Mouse (Mus musculus) lung, embryonic 16.5 days (tissue): ENCODE measurements at regions not wholly inside any gene's neighbourhood (a gene's known extent, or its start where the extent isn't known, plus 50 kb on each side); places are given as distances from the start of the nearest gene placed in this dataset.

ENCODE experiments used
- ATAC-seq: fragments of 200-750 bp; cut with Nextera tagmentation; 2 replicates; pipeline ENCODE4 v1.8.0; 2017; ENCODE audit warnings: low read depth, mild to moderate bottlenecking, moderate library complexity
- H3K27ac ChIP-seq: fragments of 300-500 bp; sonication (generic); 2 replicates; pipeline ENCODE4 v1.5.1; 2014; ENCODE audit warnings: mild to moderate bottlenecking, control low read depth, low read length
- H3K27me3 ChIP-seq: fragments of 300-500 bp; sonication (generic); 2 replicates; pipeline ENCODE4 v1.6.1; 2014; ENCODE audit warnings: low read depth, low read length, mixed read lengths; ENCODE audit not compliant: control insufficient read depth, insufficient read depth
- H3K36me3 ChIP-seq: fragments of 300-500 bp; sonication (generic); 2 replicates; pipeline ENCODE4 v1.6.1; 2014; ENCODE audit warnings: low read length; ENCODE audit not compliant: control insufficient read depth, insufficient read depth
- H3K4me1 ChIP-seq: fragments of 300-500 bp; sonication (generic); replicated peaks from 2 replicates; pipeline ENCODE4 v1.6.1; 2014; ENCODE audit warnings: low read length, mixed read lengths; ENCODE audit not compliant: control insufficient read depth, insufficient read depth
- H3K4me2 ChIP-seq: fragments of 300-500 bp; sonication (generic); 2 replicates; pipeline ENCODE4 v1.6.1; 2014; ENCODE audit warnings: low read depth, low read length, control low read depth
- H3K4me3 ChIP-seq: fragments of 300-500 bp; sonication (generic); 2 replicates; pipeline ENCODE4 v1.5.1; 2014; ENCODE audit warnings: mild to moderate bottlenecking, low read length, control low read depth
- H3K9ac ChIP-seq: fragments of 300-500 bp; sonication (generic); 2 replicates; pipeline ENCODE4 v1.6.1; 2014; ENCODE audit warnings: low read length, control low read depth
- H3K9me3 ChIP-seq: fragments of 300-500 bp; sonication (generic); 2 replicates; pipeline ENCODE4 v1.6.1; 2016; ENCODE audit warnings: low read length; ENCODE audit not compliant: control insufficient read depth
- WGBS: fragments of 180-500 bp; shearing (Covaris S2); extraction: QIAGEN DNeasy Blood & Tissue Kit; methylation state at CpG from one replicate; pipeline ENCODE4 v1.1.7; 2014; 5-methylcytosine and 5-hydroxymethylcytosine counted together

- Histone ChIP-seq H3K4me3 (no peak overlapping the region), H3K27me3 (no peaks in the 10 kb centered on the region), H3K9me3 (no peaks in the 10 kb centered on the region), H3K27ac (no peak overlapping the region), H3K4me1 (no peaks in the 10 kb centered on the region), H3K4me2 (no peak overlapping the region), H3K36me3 (no peaks in the 10 kb centered on the region), H3K9ac (no peak overlapping the region)
- no peak for ATAC-seq
- 48% methylated on average over 3 of the region's 3 CpGs for WGBS
Observed at GRCm38 (mm10) chr13:6157029-6157428, 295.7 kb downstream of the Klf6 start.

- Histone ChIP-seq H3K9me3 (no peaks in the 10 kb centered on the region), H3K36me3 (no peaks in the 10 kb centered on the region), H3K9ac (no peak overlapping the region), H3K4me3 (no peak overlapping the region), H3K4me1 (no peaks in the 10 kb centered on the region), H3K27me3 (no peaks in the 10 kb centered on the region), H3K4me2 (no peak overlapping the region), H3K27ac (no peak overlapping the region)
- 67% methylated on average over 4 of the region's 4 CpGs for WGBS
- ATAC-seq, result no peak
Observed at GRCm38 (mm10) chr13:6157946-6158345, 296.7 kb downstream of the Klf6 start.

GRCm38 (mm10) chr13:6159412-6159811 lies 298.1 kb downstream of the Klf6 start:
- 35% methylated on average over 2 of the region's 2 CpGs for WGBS

GRCm38 (mm10) chr13:6165916-6166315 lies 304.6 kb downstream of the Klf6 start:
- Histone ChIP-seq H3K4me2 (no peak overlapping the region), H3K27me3 (no peaks in the 10 kb centered on the region), H3K4me3 (no peak overlapping the region), H3K36me3 (no peaks in the 10 kb centered on the region), H3K4me1 (no peaks in the 10 kb centered on the region), H3K9ac (no peak overlapping the region), H3K27ac (no peak overlapping the region), H3K9me3 (no peaks in the 10 kb centered on the region)
- 80% methylated on average over 4 of the region's 4 CpGs for WGBS
- ATAC-seq, result no peak

More at GRCm38 (mm10) chr13:6159412-6159811, 298.1 kb downstream of the Klf6 start:
- H3K27me3 ChIP-seq, result no peaks in the 10 kb centered on the region
- H3K27ac ChIP-seq, result no peak overlapping the region
- H3K4me2 ChIP-seq, result no peak overlapping the region
- no peak for ATAC-seq
- no peaks in the 10 kb centered on the region for H3K36me3 ChIP-seq
- H3K9ac ChIP-seq, result no peak overlapping the region
- H3K4me3 ChIP-seq, result no peak overlapping the region
- H3K9me3 ChIP-seq, result no peaks in the 10 kb centered on the region
- no peaks in the 10 kb centered on the region for H3K4me1 ChIP-seq

GRCm38 (mm10) chr13:6167055-6167761 lies 305.9 kb downstream of the Klf6 start:
- 73% methylated on average over 1 of the region's 1 CpGs for WGBS
- Histone ChIP-seq H3K36me3 (no peaks in the 10 kb centered on the region), H3K4me3 (no peak overlapping the region), H3K4me1 (no peaks in the 10 kb centered on the region), H3K9ac (no peak overlapping the region), H3K27me3 (no peaks in the 10 kb centered on the region), H3K9me3 (no peaks in the 10 kb centered on the region), H3K27ac (no peak overlapping the region), H3K4me2 (no peak overlapping the region)
- ATAC-seq, result no peak

- no peak overlapping the region for H3K4me2 ChIP-seq
- H3K36me3 ChIP-seq, result no peaks in the 10 kb centered on the region
- H3K27ac ChIP-seq, result no peak overlapping the region
- H3K27me3 ChIP-seq, result no peaks in the 10 kb centered on the region
- no peaks in the 10 kb centered on the region for H3K9me3 ChIP-seq
- H3K9ac ChIP-seq, result no peak overlapping the region
- H3K4me3 ChIP-seq, result no peak overlapping the region
- H3K4me1 ChIP-seq, result no peaks in the 10 kb centered on the region
- no peak for ATAC-seq
Observed at GRCm38 (mm10) chr13:6173095-6173494, 311.8 kb downstream of the Klf6 start.

GRCm38 (mm10) chr13:6178362-6179070 lies 317.2 kb downstream of the Klf6 start:
- no peak for ATAC-seq
- no peak overlapping the region for H3K9ac ChIP-seq
- H3K36me3 ChIP-seq, result no peaks in the 10 kb centered on the region
- H3K4me1 ChIP-seq, result no peaks in the 10 kb centered on the region
- H3K27me3 ChIP-seq, result no peaks in the 10 kb centered on the region
- no peaks in the 10 kb centered on the region for H3K9me3 ChIP-seq
- no peak overlapping the region for H3K27ac ChIP-seq
- no peak overlapping the region for H3K4me3 ChIP-seq
- 65% methylated on average over 9 of the region's 9 CpGs for WGBS
- no peak overlapping the region for H3K4me2 ChIP-seq

GRCm38 (mm10) chr13:6189133-6189532 lies 327.9 kb downstream of the Klf6 start:
- WGBS, result 60% methylated on average over 3 of the region's 3 CpGs
- peaks cover 10% of the 10 kb centered on the region; the same call in 1 of the 2 replicates for H3K4me1 ChIP-seq
- H3K27me3 ChIP-seq, result no peaks in the 10 kb centered on the region
- no peak overlapping the region for H3K9ac ChIP-seq
- H3K27ac ChIP-seq, result no peak overlapping the region
- H3K36me3 ChIP-seq, result no peaks in the 10 kb centered on the region
- H3K9me3 ChIP-seq, result no peaks in the 10 kb centered on the region
- no peak overlapping the region for H3K4me2 ChIP-seq
- H3K4me3 ChIP-seq, result no peak overlapping the region
- no peak for ATAC-seq

- Histone ChIP-seq H3K27ac (peak overlapping the region; percentile 47), H3K4me3 (no peak overlapping the region), H3K36me3 (no peaks in the 10 kb centered on the region), H3K9me3 (no peaks in the 10 kb centered on the region), H3K4me1 (peaks cover 10% of the 10 kb centered on the region; the same call in 1 of the 2 replicates), H3K4me2 (peak overlapping the region; percentile 12; the same call in 1 of the 2 replicates), H3K27me3 (no peaks in the 10 kb centered on the region), H3K9ac (no peak overlapping the region)
- 34% methylated on average over 7 of the region's 7 CpGs for WGBS
- ATAC-seq, result peak; percentile 41; the same call in 1 of the 2 replicates
Observed at GRCm38 (mm10) chr13:6189566-6189965, 328.3 kb downstream of the Klf6 start.
